8 mouse cellular contexts compared by ENCODE assay signal in genomic region chr17:48437421-48437911, GRCm38 (mm10). TPM values are rescaled to one million over a fixed set of nuclear protein-coding genes. Genes with fewer than 3 reads are reported as not detected.
DNase-seq lines count a peak whose midpoint lies in the region; ATAC-seq lines count a peak whose summit lies in the region.
"Had no signal": no experiment of that assay in that cellular context is flagged by ENCODE, and none has a peak within 500 bp of the region (broad histone marks: within the 10 kb centered on the region; RNA-seq: fewer than 3 reads in every experiment).

No protein-coding gene starts in this region.

- H3K9me3 ChIP-seq in forebrain, embryonic 10.5 days: no peaks in the 10 kb centered on the region
- H3K9me3 ChIP-seq in midbrain, embryonic 15.5 days: no peaks in the 10 kb centered on the region

- H3K36me3 ChIP-seq in forebrain, embryonic 10.5 days (replicated peaks): no peaks in the 10 kb centered on the region
- H3K36me3 ChIP-seq in midbrain, embryonic 15.5 days (replicated peaks): no peaks in the 10 kb centered on the region

- intact Hi-C loops in heart, postnatal 25 days (cut with DNase I): no loop called here

- H3K27me3 ChIP-seq in forebrain, embryonic 10.5 days (ENCODE audit: poor library complexity, severe bottlenecking): no peaks in the 10 kb centered on the region
- H3K27me3 ChIP-seq in midbrain, embryonic 15.5 days (replicated peaks): no peaks in the 10 kb centered on the region

- H3K4me1 ChIP-seq in forebrain, embryonic 10.5 days: peaks cover 30% of the 10 kb centered on the region
- no peaks in the 10 kb centered on the region; the same call in 1 of the 2 replicates for H3K4me1 ChIP-seq in midbrain, embryonic 15.5 days

- peak; percentile 56 for DNase-seq in embryo, embryonic 11.5 days (ENCODE audit: low read depth, low spot score)
- peak; percentile 38 for DNase-seq in forebrain, embryonic 10.5 days (ENCODE audit: extremely low spot score, low spot score)
- DNase-seq in heart, postnatal 25 days (ENCODE audit: low spot score): peak; percentile 14
- no peak for DNase-seq in T-cell, adult 2 months (ENCODE audit: low spot score)
- no peak for DNase-seq in spleen, adult 12 weeks (ENCODE audit: low spot score)
- DNase-seq in adrenal gland, postnatal 14 days: no peak

- 38% methylated on average over 7 of the region's 7 CpGs for WGBS in forebrain, embryonic 10.5 days
- 40% methylated on average over 7 of the region's 7 CpGs for WGBS in midbrain, embryonic 15.5 days

- no peak overlapping the region for H3K4me3 ChIP-seq in forebrain, embryonic 10.5 days
- H3K4me3 ChIP-seq in midbrain, embryonic 15.5 days: no peak overlapping the region

- H3K4me2 ChIP-seq in midbrain, embryonic 15.5 days: no peak overlapping the region

- peak; percentile 24; the same call in 1 of the 2 replicates for ATAC-seq in midbrain, embryonic 15.5 days (replicated peaks)
- ATAC-seq: activated CD4-positive, CD25-positive, alpha-beta regulatory T cell, adult 4 months had no signal

- no peak overlapping the region for H3K9ac ChIP-seq in midbrain, embryonic 15.5 days

- H3K27ac ChIP-seq in forebrain, embryonic 10.5 days: peak overlapping the region; percentile 83
- H3K27ac ChIP-seq in midbrain, embryonic 15.5 days: 0 out of 2 replicates have a peak overlapping the region, but pooled peaks have one; percentile 19

RNA-seq across cellular contexts. Expression of gene Apobec2, which starts 4.7 kb away (rescaled TPM):
- polyA plus RNA-seq in forebrain, embryonic 10.5 days (2016; fragmentation: Nextera tagmentation; extraction: Ambion mirVana): 0.64 and 0.78 TPM in 2 replicates
- total RNA-seq in heart, postnatal 25 days (2021): 100 to 1,000 TPM; 245 to 262 TPM
- polyA plus RNA-seq in midbrain, embryonic 15.5 days (2015; fragmentation: Nextera tagmentation; extraction: Ambion mirVana): 0.31 and 0.55 TPM in 2 replicates
- 2.3 and 3.0 TPM in 2 replicates for total RNA-seq in adrenal gland, postnatal 14 days (2021)

RNA-seq across cellular contexts. Expression of gene Tspo2, which starts 13.9 kb away (rescaled TPM):
- not detected in 2 replicates for polyA plus RNA-seq in forebrain, embryonic 10.5 days (2016; fragmentation: Nextera tagmentation; extraction: Ambion mirVana)
- total RNA-seq in heart, postnatal 25 days (2021): 1 to 10 TPM in 1 of 2 experiments, under 1 TPM in 1; 0.91 to 1.2 TPM
- 1.7 and 2.6 TPM in 2 replicates for polyA plus RNA-seq in midbrain, embryonic 15.5 days (2015; fragmentation: Nextera tagmentation; extraction: Ambion mirVana)
- total RNA-seq in adrenal gland, postnatal 14 days (2021): 1.9 and 4.6 TPM in 2 replicates

RNA-seq across cellular contexts. Expression of gene Unc5cl, which starts 17.2 kb away (rescaled TPM):
- 0.07 and 0.27 TPM in 2 replicates for polyA plus RNA-seq in forebrain, embryonic 10.5 days (2016; fragmentation: Nextera tagmentation; extraction: Ambion mirVana)
- under 1 TPM; 0.14 to 0.16 TPM for total RNA-seq in heart, postnatal 25 days (2021)
- 0.22 and 0.23 TPM in 2 replicates for polyA plus RNA-seq in midbrain, embryonic 15.5 days (2015; fragmentation: Nextera tagmentation; extraction: Ambion mirVana)
- 0.11 and 0.56 TPM in 2 replicates for total RNA-seq in adrenal gland, postnatal 14 days (2021)

RNA-seq across cellular contexts. Expression of gene Oard1, which starts 27.7 kb away (rescaled TPM):
- 107 TPM in 2 replicates for polyA plus RNA-seq in forebrain, embryonic 10.5 days (2016; fragmentation: Nextera tagmentation; extraction: Ambion mirVana)
- total RNA-seq in heart, postnatal 25 days (2021): 10 to 100 TPM; 12.9 to 14.3 TPM
- 38.3 and 41.3 TPM in 2 replicates for polyA plus RNA-seq in midbrain, embryonic 15.5 days (2015; fragmentation: Nextera tagmentation; extraction: Ambion mirVana)
- 18.7 and 22.9 TPM in 2 replicates for total RNA-seq in adrenal gland, postnatal 14 days (2021)

RNA-seq across cellular contexts. Expression of gene Nfya, which starts 27.8 kb away (rescaled TPM):
- 18.7 and 19.0 TPM in 2 replicates for polyA plus RNA-seq in forebrain, embryonic 10.5 days (2016; fragmentation: Nextera tagmentation; extraction: Ambion mirVana)
- 10 to 100 TPM; 19.6 to 21.4 TPM for total RNA-seq in heart, postnatal 25 days (2021)
- polyA plus RNA-seq in midbrain, embryonic 15.5 days (2015; fragmentation: Nextera tagmentation; extraction: Ambion mirVana): 12.2 and 12.3 TPM in 2 replicates
- total RNA-seq in adrenal gland, postnatal 14 days (2021): 33.1 and 35.8 TPM in 2 replicates

Comparison
In these comparisons a context has a peak if more than half of its experiments do, and no peak if none do; other contexts are left out.
1. DNase-seq: peak in embryo, embryonic 11.5 days (single experiment), forebrain, embryonic 10.5 days (single experiment) and heart, postnatal 25 days (single experiment); none in T-cell, adult 2 months (single experiment), spleen, adult 12 weeks (single experiment) and adrenal gland, postnatal 14 days (single experiment).
2. RNA of gene Apobec2, which starts 4.7 kb away (total RNA-seq): 245 to 262 TPM in heart, postnatal 25 days; 2.3 to 3.0 TPM in adrenal gland, postnatal 14 days; every median in the first group is over 10 times any median in the second.